ENCODE assay signal across 7 mouse cellular contexts in genomic region chr16:90934193-90934686, GRCm38 (mm10). TPM values are rescaled to one million over a fixed set of nuclear protein-coding genes. Genes with fewer than 3 reads are reported as not detected.
DNase-seq lines count a peak whose midpoint lies in the region; ATAC-seq and TF ChIP-seq lines count a peak whose summit lies in the region.

No protein-coding gene starts in this region.

- H3K4me2 ChIP-seq in intestine, postnatal 0 days (replicated peaks; ENCODE audit: low read depth) = peak overlapping the region; percentile 83
- peak overlapping the region; percentile 96 for H3K4me2 ChIP-seq in liver, embryonic 15.5 days
- peak overlapping the region; percentile 67 for H3K4me2 ChIP-seq in neural tube, embryonic 11.5 days (ENCODE audit: low read depth)

- H3K36me3 ChIP-seq in intestine, postnatal 0 days (ENCODE audit: control insufficient read depth, insufficient read depth) = peaks cover 12% of the 10 kb centered on the region
- H3K36me3 ChIP-seq in liver, embryonic 15.5 days (replicated peaks) = peaks cover 23% of the 10 kb centered on the region
- H3K36me3 ChIP-seq in neural tube, embryonic 11.5 days (ENCODE audit: control insufficient read depth, insufficient read depth, low read length) = no peaks in the 10 kb centered on the region

- peak; percentile 41 for TF ChIP-seq CTCF in intestine, postnatal 0 days (IDR thresholded peaks at IDR 0.05; ENCODE audit: low read depth)

- H3K4me1 ChIP-seq in intestine, postnatal 0 days (replicated peaks; ENCODE audit: control insufficient read depth, insufficient read depth, low read length) = no peaks in the 10 kb centered on the region
- H3K4me1 ChIP-seq in liver, embryonic 15.5 days (replicated peaks) = peaks cover 23% of the 10 kb centered on the region
- H3K4me1 ChIP-seq in neural tube, embryonic 11.5 days (ENCODE audit: control insufficient read depth, insufficient read depth, low read length) = no peaks in the 10 kb centered on the region; the same call in 1 of the 2 replicates

- H3K9ac ChIP-seq in intestine, postnatal 0 days (ENCODE audit: low read depth, low read length) = peak overlapping the region; percentile 69
- H3K9ac ChIP-seq in liver, embryonic 15.5 days = peak overlapping the region; percentile 78
- H3K9ac ChIP-seq in neural tube, embryonic 11.5 days (ENCODE audit: low read length) = peak overlapping the region; percentile 84

- H3K9me3 ChIP-seq in intestine, postnatal 0 days (ENCODE audit: control insufficient read depth) = no peaks in the 10 kb centered on the region
- no peaks in the 10 kb centered on the region for H3K9me3 ChIP-seq in liver, embryonic 15.5 days (replicated peaks)
- no peaks in the 10 kb centered on the region for H3K9me3 ChIP-seq in neural tube, embryonic 11.5 days (ENCODE audit: control insufficient read depth, low read length)

- under 1% methylated on average over 38 of the region's 38 CpGs for WGBS in intestine, postnatal 0 days
- WGBS in liver, embryonic 15.5 days (ENCODE audit: insufficient replicate concordance) = under 1% methylated on average over 38 of the region's 38 CpGs
- under 1% methylated on average over 38 of the region's 38 CpGs for WGBS in neural tube, embryonic 11.5 days

- DNase-seq in MEL-GATA-1-ER (ENCODE audit: extremely low read depth, low read depth) = peak; percentile 40
- peak; percentile 74 for DNase-seq in embryo, embryonic 10.5 days (ENCODE audit: low spot score)
- peak; percentile 67 for DNase-seq in neural tube, embryonic 11.5 days (ENCODE audit: low spot score)

- peak overlapping the region; percentile 69 for H3K4me3 ChIP-seq in intestine, postnatal 0 days (ENCODE audit: low read depth, low read length)
- peak overlapping the region; percentile 84 for H3K4me3 ChIP-seq in liver, embryonic 15.5 days (replicated peaks)
- peak overlapping the region; percentile 78 for H3K4me3 ChIP-seq in neural tube, embryonic 11.5 days (ENCODE audit: low read depth, low read length)

- peak overlapping the region; percentile 84 for H3K27ac ChIP-seq in intestine, postnatal 0 days (ENCODE audit: low read depth, low read length)
- H3K27ac ChIP-seq in liver, embryonic 15.5 days (replicated peaks) = peak overlapping the region; percentile 80
- H3K27ac ChIP-seq in neural tube, embryonic 11.5 days (ENCODE audit: low read depth, low read length) = peak overlapping the region; percentile 63

- no peaks in the 10 kb centered on the region for H3K27me3 ChIP-seq in intestine, postnatal 0 days (replicated peaks; ENCODE audit: control insufficient read depth, insufficient read depth, low read length)
- H3K27me3 ChIP-seq in liver, embryonic 15.5 days = no peaks in the 10 kb centered on the region
- no peaks in the 10 kb centered on the region for H3K27me3 ChIP-seq in neural tube, embryonic 11.5 days (ENCODE audit: control insufficient read depth, insufficient read depth, low read length)

- peak; percentile 65 for ATAC-seq in CD4-positive, CD25-positive, alpha-beta regulatory T cell, adult 4 months
- ATAC-seq in granulocyte monocyte progenitor cell, adult 5-6 weeks (replicated peaks; ENCODE audit: poor library complexity, severe bottlenecking) = peak; percentile 40
- ATAC-seq in intestine, postnatal 0 days = peak; percentile 75
- peak; percentile 68 for ATAC-seq in liver, embryonic 15.5 days (ENCODE audit: insufficient read depth)
- ATAC-seq in neural tube, embryonic 11.5 days (ENCODE audit: insufficient read depth, low FRiP score, low TSS enrichment) = peak; percentile 66

RNA-seq across cellular contexts. Expression of gene Cfap298, which starts 0.7 kb away (rescaled TPM):
- polyA plus RNA-seq in CD4-positive, CD25-positive, alpha-beta regulatory T cell, adult 4 months (2017; shearing (Covaris generic)) = 10 to 100 TPM; 20.2 to 22.6 TPM
- 27.7 and 39.3 TPM in 2 replicates for total RNA-seq in granulocyte monocyte progenitor cell, adult 5-6 weeks (2014; fragmentation: Nextera tagmentation)
- 63.1 and 118 TPM in 2 replicates for total RNA-seq in granulocyte monocyte progenitor cell, adult 5-6 weeks (2017)
- polyA plus RNA-seq in intestine, postnatal 0 days (2015; fragmentation: Nextera tagmentation; extraction: Ambion mirVana) = 20.1 and 22.1 TPM in 2 replicates
- polyA plus RNA-seq in liver, embryonic 15.5 days (2015; fragmentation: Nextera tagmentation; extraction: Ambion mirVana) = 17.3 and 18.1 TPM in 2 replicates
- polyA plus RNA-seq in neural tube, embryonic 11.5 days (2014; fragmentation: Nextera tagmentation; extraction: Ambion mirVana) = 42.8 and 47.9 TPM in 2 replicates

Comparison
In these comparisons a context has a peak if more than half of its experiments do, and no peak if none do; other contexts are left out.
1. Peak in every context shown above with its lines: DNase-seq, ATAC-seq, H3K4me3 ChIP-seq and H3K27ac ChIP-seq.